Mouse (Mus musculus) cerebellum, adult 8-10 months (tissue): ENCODE measurements around the gene 4930522H14Rik.

Source experiments
- DNase-seq: peaks from one replicate; pipeline ENCODE4 v3.0.0; 2022

The 4930522H14Rik gene

DNA sequence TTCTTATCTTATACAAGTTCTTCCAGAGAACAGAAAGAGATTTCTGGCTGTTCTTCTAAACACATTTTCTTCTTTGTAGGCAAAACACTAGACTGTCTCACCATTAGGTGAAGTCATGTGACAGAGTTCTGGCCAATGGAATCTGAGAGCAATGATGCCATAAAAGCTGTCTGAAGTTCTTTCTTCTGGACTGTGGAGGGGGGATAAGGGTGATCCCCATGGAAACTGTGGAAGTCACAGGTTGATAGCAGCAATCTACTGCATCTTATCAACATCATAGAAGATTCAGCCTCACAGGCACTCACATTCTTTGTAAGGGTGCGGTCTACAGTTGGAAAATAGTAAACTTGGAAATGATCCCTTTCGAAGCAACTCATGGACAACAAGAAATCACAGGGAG lies at the start of gene 4930522H14Rik:
Gene 4930522H14Rik (minus strand): TSS at position 187 of the 400 bp plus-strand sequence.
- DNase-seq, result no peak

DNA sequence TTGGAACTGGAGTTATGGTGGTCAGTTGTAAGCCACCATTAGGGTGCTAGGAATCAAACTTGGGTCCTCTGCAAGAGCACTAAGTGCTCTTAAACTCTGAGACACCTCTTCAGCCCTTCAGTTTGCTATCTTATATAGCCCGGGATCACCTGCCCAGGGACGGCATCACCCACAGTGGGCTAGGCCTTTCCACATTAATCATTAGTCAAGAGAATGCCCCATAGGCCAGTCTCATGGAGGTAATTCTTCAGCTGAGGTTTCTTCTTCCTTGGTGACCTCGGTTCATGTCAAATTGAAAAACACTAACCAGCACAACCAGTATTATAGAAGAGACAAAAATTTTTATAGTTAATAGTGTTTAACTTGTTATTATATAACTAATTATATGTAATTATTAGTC lies 47.3 kb upstream of the 4930522H14Rik start:
- DNase-seq, result no peak

DNA sequence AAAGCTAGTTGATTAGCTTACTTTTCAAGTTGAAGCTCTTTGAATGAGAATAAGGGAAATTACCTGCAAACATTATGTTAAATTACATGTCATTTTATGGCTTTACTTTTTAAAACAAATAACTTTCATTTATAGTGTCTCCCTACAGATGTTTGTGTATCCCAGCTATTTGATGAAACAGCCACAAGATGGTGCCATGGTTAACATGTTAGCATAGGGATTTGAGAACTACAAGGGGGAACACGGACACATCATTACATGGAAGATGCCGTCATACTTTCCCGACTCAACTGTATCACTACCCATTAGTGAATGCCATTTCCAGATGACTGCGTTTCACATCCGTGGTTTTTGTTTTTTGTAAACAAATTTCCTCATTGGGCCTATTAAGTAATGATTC lies 45.8 kb upstream of the 4930522H14Rik start:
- peak; percentile 6 for DNase-seq

DNA sequence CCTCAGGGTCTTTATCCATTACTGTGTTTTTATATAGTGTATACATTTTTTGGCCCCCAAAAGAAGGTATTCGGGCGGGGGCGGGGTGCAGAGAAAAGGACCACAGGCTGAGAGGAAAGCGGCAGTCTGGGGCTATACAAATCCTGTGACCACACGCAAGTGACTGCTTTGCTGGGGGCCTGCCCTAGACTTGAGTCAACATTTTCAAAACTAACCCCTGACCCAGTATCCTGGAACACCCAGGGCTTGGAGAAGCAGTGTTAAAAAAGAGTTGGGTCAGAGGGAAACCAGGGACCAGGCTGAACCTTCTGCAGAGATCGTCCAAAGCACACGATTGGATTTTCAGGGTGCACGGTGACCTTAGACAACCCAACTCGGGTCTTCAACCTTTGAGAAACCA lies 43.7 kb upstream of the 4930522H14Rik start:
- no peak for DNase-seq

DNA sequence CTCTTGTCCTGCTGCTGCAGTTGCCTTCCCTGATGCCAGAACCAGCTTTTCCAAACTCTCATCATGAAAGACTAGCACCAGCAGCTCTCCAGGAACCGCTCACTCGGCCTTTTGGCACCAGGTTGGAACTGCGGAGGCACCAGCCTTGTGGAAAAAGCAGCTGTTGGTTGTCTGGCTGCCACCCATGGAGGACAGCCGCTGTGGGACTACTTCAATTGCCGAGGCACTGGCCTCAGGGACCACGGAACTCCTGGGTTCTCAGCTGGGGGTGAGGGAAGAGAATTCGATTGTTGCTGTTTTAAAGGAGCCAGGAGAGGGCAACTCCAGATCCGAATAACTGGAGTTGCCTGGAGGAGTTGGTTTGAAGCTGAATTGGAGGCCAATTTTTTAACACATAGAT lies 43.2 kb upstream of the 4930522H14Rik start:
- DNase-seq, result no peak

DNA sequence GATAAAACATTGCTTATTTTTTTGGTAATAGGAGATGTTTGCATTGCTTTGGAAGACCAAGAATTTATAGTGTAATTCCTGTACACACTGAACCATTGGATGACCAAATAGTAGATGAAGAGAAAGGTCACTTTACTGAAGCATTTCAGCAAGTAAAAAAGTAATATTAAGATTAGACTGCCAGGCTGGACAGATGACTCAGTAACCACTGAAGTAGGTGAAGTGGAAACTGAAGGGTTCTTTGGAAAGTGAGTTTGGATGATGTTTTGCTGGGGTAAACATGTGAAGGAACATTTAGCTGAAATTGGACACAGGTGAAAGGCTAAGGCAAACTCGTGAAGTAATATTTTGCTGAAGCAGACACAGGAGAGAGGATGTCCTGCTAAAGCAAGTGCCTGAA lies 41.5 kb upstream of the 4930522H14Rik start:
- no peak for DNase-seq

DNA sequence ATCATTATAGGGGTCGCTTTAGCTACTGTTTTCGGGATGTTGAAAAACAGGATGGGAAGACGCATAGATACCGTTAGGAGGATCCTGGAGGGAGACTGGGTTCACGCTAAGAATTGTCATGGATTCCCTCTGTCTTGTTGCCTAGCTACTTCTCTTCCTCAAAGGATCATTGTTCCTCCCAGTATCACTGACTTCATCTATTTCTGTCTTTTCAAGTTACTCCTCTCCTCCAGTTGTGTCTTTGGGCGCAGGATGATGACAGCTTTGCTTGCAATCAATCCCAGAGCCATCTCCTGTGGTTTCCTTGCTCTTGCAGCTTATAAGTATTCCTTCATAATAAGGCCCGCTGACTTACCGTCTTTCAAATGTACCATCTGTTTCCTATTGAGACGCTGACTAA lies 38.3 kb upstream of the 4930522H14Rik start:
- DNase-seq, result no peak

DNA sequence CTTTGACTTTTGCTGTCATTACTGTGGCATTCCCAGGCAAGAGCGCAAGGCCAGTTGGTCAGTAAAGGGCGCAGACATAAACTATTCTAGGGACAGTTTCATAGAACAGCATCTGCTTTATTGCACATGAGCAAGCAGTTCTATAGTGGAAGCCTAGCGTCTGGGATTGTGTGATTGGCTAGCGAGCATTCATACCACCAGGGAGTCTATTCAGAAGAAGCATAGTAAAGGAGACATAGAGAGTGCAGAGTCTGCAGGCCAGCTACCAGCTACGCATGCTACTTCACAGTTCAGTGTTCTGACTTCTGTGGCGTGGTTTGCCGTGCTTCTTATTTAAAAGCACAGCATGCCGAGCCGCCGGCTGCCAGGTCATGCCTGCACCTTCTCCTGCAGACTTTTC lies 37.9 kb upstream of the 4930522H14Rik start:
- no peak for DNase-seq

DNA sequence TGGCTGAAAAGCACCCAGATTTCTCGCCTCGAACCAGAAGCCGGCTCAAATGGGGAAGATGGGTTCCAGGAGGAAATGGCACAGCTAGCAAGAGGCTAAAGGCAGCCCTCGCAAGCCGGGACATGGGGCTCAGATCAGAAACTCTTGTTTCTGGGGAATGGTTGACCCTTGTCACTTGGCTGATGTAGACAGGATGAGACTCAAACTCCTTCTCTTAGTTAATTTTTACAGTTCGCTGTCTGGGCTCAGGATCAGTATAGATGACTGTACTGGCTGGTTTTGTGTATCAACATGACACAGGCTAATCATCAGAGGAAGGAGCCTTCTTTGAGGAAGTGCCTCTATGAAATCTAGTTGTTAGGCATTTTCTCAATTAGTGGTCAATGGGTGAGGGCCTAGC lies 33.6 kb upstream of the 4930522H14Rik start:
- no peak for DNase-seq

DNA sequence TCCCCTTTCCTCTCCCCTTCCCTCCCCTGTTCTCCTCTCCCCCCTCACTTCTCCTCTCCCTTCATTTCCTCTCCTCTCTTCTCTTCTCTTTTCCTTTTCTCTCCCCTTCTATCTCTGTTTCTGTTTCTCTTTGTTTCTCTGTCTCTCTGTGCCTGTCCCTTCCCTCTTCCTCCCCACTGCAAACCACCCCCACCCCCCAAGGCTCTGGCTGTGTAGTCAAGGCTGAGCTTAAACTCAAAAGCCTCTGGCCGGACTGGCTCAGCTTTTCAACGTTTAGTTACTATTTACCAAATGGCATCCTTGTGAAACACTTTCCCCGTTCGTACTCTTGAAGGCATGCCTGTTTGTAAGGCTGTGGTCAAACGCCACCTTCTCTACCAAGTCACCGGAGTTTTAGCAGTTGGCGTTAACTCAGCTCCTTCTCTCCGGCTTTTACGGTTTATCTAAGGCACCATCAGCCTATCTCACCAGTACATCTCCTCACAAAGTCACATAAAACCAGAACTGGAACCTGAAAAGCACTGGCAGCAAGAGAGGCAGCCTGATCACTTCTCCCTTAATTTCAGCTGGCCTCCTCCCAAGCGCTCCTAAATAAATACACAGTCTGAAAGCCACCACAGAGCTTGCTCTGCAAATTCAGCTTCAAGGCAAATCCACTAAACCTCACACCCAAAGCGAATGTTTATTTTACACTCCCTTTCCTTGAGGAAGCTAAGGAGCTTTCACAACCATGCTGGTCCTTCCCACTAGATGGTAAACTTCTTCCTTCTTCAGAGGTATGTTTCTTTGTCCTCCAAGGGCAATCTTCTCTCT lies 19.4 kb upstream of the 4930522H14Rik start:
- no peak for DNase-seq

DNA sequence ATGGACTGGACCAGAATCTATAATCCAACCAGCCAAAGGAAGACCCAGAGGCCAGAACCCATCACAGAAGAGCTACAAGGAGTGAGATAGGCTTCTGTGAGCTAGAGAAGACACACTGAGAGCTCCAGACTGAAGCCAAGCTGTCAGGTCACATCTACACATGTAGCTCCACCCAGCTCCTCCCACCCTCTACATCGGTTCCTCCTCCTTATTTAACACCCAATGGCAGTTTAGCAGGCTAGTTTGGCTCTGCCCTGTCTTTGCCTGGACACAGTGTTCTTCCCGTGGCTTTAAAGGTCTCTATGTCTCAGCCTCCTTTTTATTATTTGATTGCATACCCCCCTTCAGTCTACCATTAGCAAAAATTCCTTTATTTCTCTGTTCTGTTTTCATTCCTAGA lies 16.2 kb upstream of the 4930522H14Rik start:
- DNase-seq, result no peak

DNA sequence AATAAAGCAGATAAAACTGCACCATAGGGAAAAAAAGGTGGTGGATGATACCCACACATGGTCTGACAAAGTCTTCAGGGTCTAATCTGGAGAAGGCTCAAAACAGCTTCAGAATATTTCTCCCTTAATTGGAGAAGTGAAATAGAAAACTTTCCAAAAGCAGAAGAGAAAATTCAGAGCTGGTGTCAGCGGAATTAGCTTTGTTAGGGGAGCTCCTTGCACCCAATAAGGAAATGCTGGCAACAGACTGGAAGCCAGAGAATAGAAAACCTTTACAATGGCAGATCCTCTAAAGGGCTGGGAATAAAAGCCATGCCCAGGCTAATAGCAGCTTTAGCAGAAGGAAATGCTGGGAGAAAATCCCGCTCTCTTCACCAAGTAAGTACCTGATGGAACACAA lies 15.4 kb upstream of the 4930522H14Rik start:
- DNase-seq, result no peak

DNA sequence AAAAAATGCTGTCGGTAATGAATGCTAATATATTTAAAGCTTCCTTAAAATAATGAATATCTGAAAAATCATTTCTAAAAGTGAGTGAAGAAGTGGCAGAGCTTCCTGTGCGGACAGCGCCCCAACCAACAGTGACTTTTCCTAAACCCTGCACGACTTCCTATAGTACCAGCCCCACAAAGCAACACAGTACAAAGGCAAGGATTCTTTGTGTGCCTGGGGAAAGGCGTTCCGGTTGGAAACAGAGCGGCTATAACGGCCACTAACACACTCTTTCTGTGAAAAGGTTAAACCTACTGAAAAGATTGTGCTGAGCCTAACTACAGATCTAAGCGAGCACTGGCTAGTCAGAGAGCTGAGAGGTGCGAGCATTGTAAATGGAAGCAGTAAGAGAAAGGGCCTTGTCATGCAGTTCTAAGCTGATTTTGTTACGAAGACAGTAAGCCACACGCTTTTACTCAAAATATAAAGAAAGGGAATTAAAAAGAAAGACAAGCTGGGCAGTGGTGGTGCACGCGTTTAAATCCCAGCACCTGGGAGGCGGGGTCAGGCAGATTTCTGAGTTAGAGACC lies 766 bp downstream of the 4930522H14Rik start:
- DNase-seq, result no peak

DNA sequence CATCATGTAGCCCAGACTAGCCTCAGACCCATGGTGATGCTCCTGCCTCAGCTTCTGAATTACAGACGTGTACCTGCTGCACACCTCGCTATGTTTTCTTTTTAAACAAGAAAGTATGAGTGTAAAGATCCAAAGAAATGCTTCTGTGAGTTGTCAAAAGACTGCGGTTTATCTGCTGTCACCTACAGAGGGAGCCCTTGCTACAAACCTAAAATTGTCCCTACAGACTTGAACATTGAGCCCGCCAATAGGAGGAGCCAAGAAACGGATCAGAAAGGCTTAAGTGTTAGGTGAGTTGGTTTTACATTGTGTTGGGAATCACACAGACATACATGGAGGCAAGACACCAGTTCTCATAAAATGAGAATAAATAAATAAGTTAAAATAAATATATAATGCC lies 26.2 kb downstream of the 4930522H14Rik start:
- peak; percentile 51 for DNase-seq

DNA sequence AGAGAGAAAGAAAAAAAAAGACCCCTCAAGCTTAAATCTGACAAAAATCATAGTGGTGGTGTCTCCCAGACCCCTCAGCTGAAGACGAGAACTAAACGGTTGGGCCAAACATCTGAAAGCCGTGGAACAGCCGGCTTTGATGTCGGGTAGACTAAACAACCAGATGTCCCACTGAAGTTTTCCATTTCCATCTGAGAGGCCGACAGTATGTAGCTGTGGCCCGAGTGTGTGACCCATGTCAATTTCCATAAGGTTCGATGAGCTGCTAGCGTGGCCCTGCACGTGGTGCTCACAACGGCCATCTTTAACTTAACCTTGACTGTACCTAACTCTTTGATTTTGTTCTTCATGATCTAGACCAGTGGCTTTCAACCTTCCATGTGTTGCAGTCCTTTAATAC lies 32.6 kb downstream of the 4930522H14Rik start:
- no peak for DNase-seq

DNA sequence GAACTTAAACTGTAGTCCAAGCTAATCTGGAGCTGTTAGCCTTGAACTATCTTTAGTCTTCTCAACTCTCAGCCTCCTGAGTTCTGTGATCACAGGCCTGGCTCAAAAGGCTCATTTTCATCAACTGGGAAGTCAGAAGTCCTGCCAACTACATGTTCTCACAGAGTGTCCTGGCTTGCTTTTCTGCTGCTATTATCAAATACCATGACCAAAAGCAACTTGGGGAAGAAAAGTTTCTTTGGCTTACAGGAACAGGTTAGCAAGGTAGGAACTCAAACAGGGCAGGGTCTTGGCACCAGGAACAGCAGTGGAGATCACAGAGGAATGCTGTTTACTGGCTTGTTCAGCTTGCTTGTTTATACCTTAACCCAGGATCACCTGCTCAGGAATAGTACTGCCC lies 37.5 kb downstream of the 4930522H14Rik start:
- no peak for DNase-seq

DNA sequence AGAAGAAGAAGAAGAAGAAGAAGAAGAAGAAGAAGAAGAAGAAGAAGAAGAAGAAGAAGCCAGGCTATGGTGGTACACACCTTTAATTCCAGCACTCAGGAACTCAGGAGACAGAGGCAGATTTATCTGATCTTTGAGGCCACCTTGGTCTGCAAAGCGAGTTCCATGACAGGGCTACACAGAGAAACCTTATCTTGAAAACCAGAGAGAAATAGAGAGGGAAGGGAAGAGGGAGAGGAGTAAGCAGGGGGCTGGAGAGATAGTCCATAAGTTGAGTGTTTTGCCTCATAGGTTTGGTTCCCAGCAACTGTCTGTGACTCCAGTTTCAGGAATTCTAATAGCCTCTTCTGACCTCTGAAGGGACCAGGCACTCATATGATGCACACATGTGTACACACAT lies 42.3 kb downstream of the 4930522H14Rik start:
- no peak for DNase-seq

DNA sequence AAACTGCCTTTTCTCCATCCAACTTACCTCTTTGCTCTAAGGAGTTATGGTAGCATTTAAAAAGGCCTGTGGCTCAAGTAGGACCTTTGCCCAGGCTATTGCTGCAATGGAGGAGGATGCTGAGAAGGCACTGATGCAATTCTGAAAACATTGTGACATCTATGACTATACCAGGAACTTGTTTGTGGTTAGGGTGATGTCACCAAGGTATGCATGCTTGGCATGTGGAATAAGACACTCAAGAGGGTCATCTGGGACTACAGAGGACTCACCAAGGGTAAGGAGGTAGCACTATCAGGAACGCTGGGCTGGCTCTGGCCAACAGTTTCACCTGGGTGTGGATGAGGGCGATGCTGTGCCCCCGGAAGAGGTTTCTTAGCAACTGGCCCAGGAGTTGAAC lies 46.5 kb downstream of the 4930522H14Rik start, which contains the start of gene Rnf11:
Gene Rnf11 (minus strand): TSS at position 108 of the 400 bp plus-strand sequence.
- DNase-seq, result no peak

DNA sequence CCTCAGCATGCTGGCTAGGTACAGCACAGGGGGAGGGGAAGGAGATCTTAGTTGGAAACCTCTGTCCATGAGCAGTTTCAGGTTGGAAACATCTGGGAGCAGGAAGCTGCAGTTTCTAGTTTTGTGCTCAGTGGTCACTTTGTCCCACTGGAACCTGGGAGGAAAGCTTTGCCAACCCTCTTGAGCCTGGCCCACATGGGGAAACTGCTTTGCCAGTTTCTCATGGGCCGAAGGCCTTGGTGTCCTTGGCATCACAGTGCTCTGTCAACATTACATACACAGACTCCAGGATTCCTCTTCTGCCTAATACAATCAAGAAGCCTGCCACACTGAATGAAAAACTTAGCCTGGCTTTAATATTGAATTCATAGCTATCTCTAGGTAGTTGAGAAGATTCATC lies 48.4 kb downstream of the 4930522H14Rik start:
- no peak for DNase-seq

DNA sequence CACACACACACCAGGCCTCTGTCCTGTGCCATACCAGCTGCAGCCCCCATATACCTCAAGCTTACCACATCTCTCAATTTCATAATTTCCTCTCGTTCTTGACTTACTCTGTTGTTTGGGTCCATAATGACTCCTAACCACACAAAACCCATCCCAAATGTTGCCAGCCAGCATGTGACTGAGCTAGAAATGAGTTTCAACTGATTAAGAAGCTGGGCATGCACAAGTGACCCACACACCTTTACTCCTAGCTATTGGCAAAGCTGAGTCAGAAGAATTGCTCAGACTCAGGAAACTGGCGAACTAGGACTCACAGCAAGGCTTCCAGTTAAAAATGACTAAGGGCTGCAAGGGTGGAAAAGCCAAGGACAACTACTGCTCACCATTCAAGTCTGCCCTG lies 49.7 kb downstream of the 4930522H14Rik start:
- DNase-seq, result no peak

DNA sequence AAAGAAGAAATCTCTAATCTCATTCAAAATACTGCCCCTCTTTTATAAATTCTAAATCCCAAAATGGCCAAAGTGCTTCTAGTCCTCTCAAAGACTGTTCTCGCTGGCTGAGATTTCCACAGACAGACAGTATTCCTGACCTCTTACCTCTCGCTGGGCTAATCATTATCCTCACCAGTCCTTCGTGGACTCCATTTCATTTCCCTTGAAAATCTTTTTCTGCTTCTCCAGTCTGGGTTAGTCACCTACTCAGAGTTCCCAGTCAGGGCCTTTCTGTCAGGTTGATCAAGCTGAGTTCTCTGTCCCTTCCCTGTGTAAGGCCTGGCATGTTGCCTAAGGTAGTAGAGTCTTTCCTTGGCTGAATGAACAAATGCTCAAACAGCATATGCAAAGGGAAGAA lies 53.6 kb downstream of the 4930522H14Rik start:
- DNase-seq, result no peak

DNA sequence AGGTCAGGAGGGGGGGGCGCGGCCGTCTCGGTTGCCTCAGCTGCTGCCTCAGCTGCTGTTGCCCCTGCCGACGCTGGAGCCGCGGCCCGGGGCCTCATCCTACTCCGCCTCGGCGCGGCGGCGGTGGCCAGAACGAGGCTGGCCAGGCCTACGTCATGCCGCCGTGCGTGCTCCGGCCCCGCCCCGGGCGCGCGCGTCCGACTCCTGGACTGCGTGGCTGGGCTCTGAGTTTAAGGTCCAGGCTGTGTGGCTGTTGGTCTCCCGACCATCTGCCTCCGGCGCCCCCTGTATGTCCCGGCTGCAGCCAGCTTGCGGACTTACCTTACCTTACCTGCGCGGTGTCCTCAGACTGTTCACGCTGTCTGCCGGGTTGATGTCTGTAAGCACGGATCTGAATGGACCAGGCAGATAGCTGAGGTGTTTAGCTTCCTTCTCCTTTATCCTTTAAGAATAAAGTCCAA lies 54.5 kb downstream of the 4930522H14Rik start:
- DNase-seq, result peak; percentile 89

DNA sequence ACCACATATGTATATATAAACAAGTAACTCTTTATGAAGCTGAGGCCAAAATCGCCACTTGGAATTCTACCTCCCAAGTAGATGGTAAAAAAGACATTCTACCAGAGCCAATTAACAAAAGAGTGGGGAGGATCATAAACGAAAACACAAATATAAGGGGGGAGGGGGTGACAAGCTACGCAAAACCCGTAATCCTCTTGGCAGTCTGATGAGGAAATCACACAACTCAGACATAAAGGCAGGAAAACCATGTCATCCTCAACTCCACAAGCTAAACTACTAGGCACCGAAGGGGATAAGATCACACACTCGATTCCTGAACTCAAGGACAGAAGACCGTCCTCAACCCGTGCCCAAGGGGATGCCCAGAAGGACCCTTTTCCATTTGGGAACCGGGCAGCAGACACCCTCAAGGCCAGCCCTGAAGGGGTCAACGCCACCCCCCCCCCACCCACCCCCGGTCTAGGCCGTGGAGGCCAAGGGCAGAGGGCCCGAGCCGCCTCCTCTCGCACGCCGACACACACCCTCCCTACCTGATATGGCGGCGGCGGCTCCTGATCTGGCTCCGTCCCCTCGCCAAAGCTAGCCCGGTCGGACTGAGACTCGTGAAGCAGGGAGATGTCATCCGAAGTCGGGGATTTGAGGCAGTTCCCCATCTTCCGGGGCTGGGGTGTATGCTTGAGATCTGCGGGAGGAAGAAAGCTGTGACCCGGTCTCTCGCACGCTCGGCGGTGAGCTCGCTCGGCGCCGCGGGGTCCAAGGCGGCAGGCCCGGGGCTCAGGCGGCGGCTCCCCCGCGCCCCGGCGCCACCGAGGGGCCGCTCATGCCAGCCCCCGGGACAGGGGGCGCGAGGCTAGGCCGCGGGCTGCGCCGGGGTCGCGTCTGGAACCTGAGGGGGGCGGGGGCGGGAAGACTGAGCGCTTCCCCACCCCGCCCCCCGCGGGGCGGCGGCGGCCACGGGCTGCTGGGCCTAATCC lies 55.2 kb downstream of the 4930522H14Rik start:
- peak; percentile 60 for DNase-seq
